15 mouse cellular contexts compared by ENCODE assay signal in genomic region chr11:22206191-22206590, GRCm38 (mm10).
DNase-seq lines count a peak whose midpoint lies in the region; ATAC-seq and TF ChIP-seq lines count a peak whose summit lies in the region.
"Had no signal": no experiment of that assay in that cellular context is flagged by ENCODE, and none has a peak within 500 bp of the region (broad histone marks: within the 10 kb centered on the region; RNA-seq: fewer than 3 reads in every experiment).

No protein-coding gene starts in this region.

- H3K4me2 ChIP-seq in forebrain, embryonic 11.5 days (ENCODE audit: low read depth, low read length, severe bottlenecking): no peak overlapping the region
- H3K4me2 ChIP-seq in forebrain, embryonic 12.5 days: no peak overlapping the region
- H3K4me2 ChIP-seq in hindbrain, postnatal 0 days (ENCODE audit: low read depth, low read length): no peak overlapping the region
- H3K4me2 ChIP-seq in hindbrain, embryonic 12.5 days (replicated peaks): no peak overlapping the region
- H3K4me2 ChIP-seq in neural tube, embryonic 15.5 days: no peak overlapping the region
- H3K4me2 ChIP-seq: heart, embryonic 13.5 days had no signal

- peaks cover 4% of the 10 kb centered on the region; the same call in 1 of the 2 replicates for H3K4me1 ChIP-seq in forebrain, embryonic 11.5 days (replicated peaks; ENCODE audit: control insufficient read depth, insufficient read depth, low read length)
- H3K4me1 ChIP-seq in forebrain, embryonic 12.5 days: peaks cover 9% of the 10 kb centered on the region
- H3K4me1 ChIP-seq in hindbrain, postnatal 0 days (ENCODE audit: insufficient read depth, low read length): no peaks in the 10 kb centered on the region
- no peaks in the 10 kb centered on the region for H3K4me1 ChIP-seq in hindbrain, embryonic 12.5 days
- peaks cover 9% of the 10 kb centered on the region; the same call in 1 of the 2 replicates for H3K4me1 ChIP-seq in neural tube, embryonic 15.5 days
- H3K4me1 ChIP-seq: heart, embryonic 13.5 days had no signal

- H3K27ac ChIP-seq in forebrain, embryonic 11.5 days (ENCODE audit: low read depth, low read length): no peak overlapping the region
- H3K27ac ChIP-seq in forebrain, embryonic 12.5 days: no peak overlapping the region
- 0 out of 2 replicates have a peak overlapping the region, but pooled peaks have one; percentile 7 for H3K27ac ChIP-seq in hindbrain, postnatal 0 days
- no peak overlapping the region for H3K27ac ChIP-seq in hindbrain, embryonic 12.5 days
- no peak overlapping the region for H3K27ac ChIP-seq in neural tube, embryonic 15.5 days (replicated peaks)
- H3K27ac ChIP-seq: heart, embryonic 13.5 days had no signal

- no peak overlapping the region for H3K9ac ChIP-seq in forebrain, embryonic 11.5 days (ENCODE audit: low read length)
- no peak overlapping the region for H3K9ac ChIP-seq in forebrain, embryonic 12.5 days
- no peak overlapping the region for H3K9ac ChIP-seq in hindbrain, postnatal 0 days (replicated peaks; ENCODE audit: low read length)
- H3K9ac ChIP-seq in hindbrain, embryonic 12.5 days: no peak overlapping the region
- no peak overlapping the region for H3K9ac ChIP-seq in neural tube, embryonic 15.5 days (replicated peaks)
- H3K9ac ChIP-seq: heart, embryonic 13.5 days had no signal

- no peak overlapping the region for H3K4me3 ChIP-seq in forebrain, embryonic 11.5 days (ENCODE audit: low read depth, low read length)
- no peak overlapping the region for H3K4me3 ChIP-seq in forebrain, embryonic 12.5 days (replicated peaks)
- H3K4me3 ChIP-seq in hindbrain, postnatal 0 days (ENCODE audit: low read length): no peak overlapping the region
- H3K4me3 ChIP-seq in hindbrain, embryonic 12.5 days: no peak overlapping the region
- H3K4me3 ChIP-seq in neural tube, embryonic 15.5 days (replicated peaks): no peak overlapping the region
- H3K4me3 ChIP-seq: heart, embryonic 13.5 days had no signal

- 21% methylated on average over 2 of the region's 2 CpGs for WGBS in forebrain, embryonic 11.5 days
- 9% methylated on average over 2 of the region's 2 CpGs for WGBS in forebrain, embryonic 12.5 days
- WGBS in hindbrain, postnatal 0 days: 30% methylated on average over 2 of the region's 2 CpGs
- 59% methylated on average over 2 of the region's 2 CpGs for WGBS in hindbrain, embryonic 12.5 days
- WGBS in neural tube, embryonic 15.5 days: 12% methylated on average over 2 of the region's 2 CpGs

- no peaks in the 10 kb centered on the region for H3K9me3 ChIP-seq in forebrain, embryonic 11.5 days (ENCODE audit: control insufficient read depth, low read length)
- H3K9me3 ChIP-seq in forebrain, embryonic 12.5 days: no peaks in the 10 kb centered on the region
- no peaks in the 10 kb centered on the region for H3K9me3 ChIP-seq in hindbrain, postnatal 0 days (ENCODE audit: low read length)
- no peaks in the 10 kb centered on the region for H3K9me3 ChIP-seq in hindbrain, embryonic 12.5 days (replicated peaks)
- H3K9me3 ChIP-seq in neural tube, embryonic 15.5 days (replicated peaks): no peaks in the 10 kb centered on the region
- H3K9me3 ChIP-seq: heart, embryonic 13.5 days had no signal

- no peak for TF ChIP-seq CTCF in hindbrain, postnatal 0 days (IDR thresholded peaks at IDR 0.05; ENCODE audit: low read depth)

- 0 out of 2 replicates have a peak, but pooled peaks have one; percentile 42 for ATAC-seq in forebrain, embryonic 11.5 days (replicated peaks; ENCODE audit: low FRiP score)
- ATAC-seq in forebrain, embryonic 12.5 days (ENCODE audit: low FRiP score): no peak; the same call in 1 of the 2 replicates
- ATAC-seq in hindbrain, postnatal 0 days: no peak
- ATAC-seq in hindbrain, embryonic 12.5 days (ENCODE audit: low FRiP score): no peak
- peak; percentile 25; the same call in 1 of the 2 replicates for ATAC-seq in neural tube, embryonic 15.5 days (ENCODE audit: low FRiP score)
- ATAC-seq: intestine, embryonic 16.5 days had no signal

- H3K36me3 ChIP-seq in forebrain, embryonic 11.5 days (ENCODE audit: control insufficient read depth, insufficient read depth, low read length): no peaks in the 10 kb centered on the region
- H3K36me3 ChIP-seq in forebrain, embryonic 12.5 days (replicated peaks): no peaks in the 10 kb centered on the region
- H3K36me3 ChIP-seq in hindbrain, postnatal 0 days (ENCODE audit: insufficient read depth, low read length): no peaks in the 10 kb centered on the region
- H3K36me3 ChIP-seq in hindbrain, embryonic 12.5 days: no peaks in the 10 kb centered on the region
- no peaks in the 10 kb centered on the region for H3K36me3 ChIP-seq in neural tube, embryonic 15.5 days
- H3K36me3 ChIP-seq: heart, embryonic 13.5 days had no signal

- no peak for DNase-seq in forebrain, embryonic 11.5 days (ENCODE audit: low spot score)
- no peak for DNase-seq in hindbrain, postnatal 0 days (ENCODE audit: low spot score)
- DNase-seq in neural tube, embryonic 10.5 days (ENCODE audit: extremely low spot score, low spot score): no peak
- DNase-seq in lung, postnatal 10 days: no peak
- no peak for DNase-seq in adrenal gland, postnatal 4 days (ENCODE audit: low spot score in 2 of 2)
- DNase-seq: adrenal gland, postnatal 10 days; cerebellum, adult 9-11 months; cerebellum, postnatal 36 days; gastrocnemius, postnatal 36 days; heart, postnatal 36 days had no signal

- no peaks in the 10 kb centered on the region for H3K27me3 ChIP-seq in forebrain, embryonic 11.5 days (ENCODE audit: control insufficient read depth, insufficient read depth, low read length)
- H3K27me3 ChIP-seq in forebrain, embryonic 12.5 days: no peaks in the 10 kb centered on the region
- no peaks in the 10 kb centered on the region for H3K27me3 ChIP-seq in hindbrain, postnatal 0 days (ENCODE audit: insufficient read depth, low read length)
- H3K27me3 ChIP-seq in hindbrain, embryonic 12.5 days: no peaks in the 10 kb centered on the region
- no peaks in the 10 kb centered on the region for H3K27me3 ChIP-seq in neural tube, embryonic 15.5 days (replicated peaks)
- H3K27me3 ChIP-seq: heart, embryonic 13.5 days had no signal

Comparison
In these comparisons a context has a peak if more than half of its experiments do, and no peak if none do; other contexts are left out.
1. ATAC-seq: peak in forebrain, embryonic 11.5 days (single experiment) and neural tube, embryonic 15.5 days (single experiment); none in forebrain, embryonic 12.5 days (single experiment), hindbrain, postnatal 0 days (single experiment) and hindbrain, embryonic 12.5 days (single experiment).